Mouse (Mus musculus) G1E (cell line): Measurements from ENCODE around the gene Kiz.

Source experiments
- CTCF ChIP-seq: IDR thresholded peaks from 2 replicates; pipeline ENCODE4 v1.5.1; 2012; ENCODE audit warnings: low read depth, low read length, inconsistent platforms, mixed read lengths
- GATA1 ChIP-seq: IDR thresholded peaks from 2 replicates; pipeline ENCODE4 v1.6.1; 2012; ENCODE audit warnings: borderline replicate concordance, low read length, inconsistent platforms, mixed read lengths
- GATA2 ChIP-seq: IDR thresholded peaks from 2 replicates; pipeline ENCODE4 v1.6.1; 2012; ENCODE audit warnings: low read depth, low read length, inconsistent platforms, borderline replicate concordance
- POLR2AphosphoS5 ChIP-seq: IDR thresholded peaks from 2 replicates; pipeline ENCODE4 v1.6.1; 2012; ENCODE audit warnings: low read depth, low read length, inconsistent platforms; ENCODE audit not compliant: insufficient replicate concordance
- TAL1 ChIP-seq: conservative IDR thresholded peaks from 2 replicates; pipeline ENCODE4 v1.6.1; 2012; ENCODE audit warnings: low read depth, low read length, inconsistent platforms, mixed read lengths

- TF ChIP-seq CTCF (no peak), TAL1 (no peak), GATA1 (no peak), GATA2 (no peak), POLR2AphosphoS5 (no peak)
Observed at GRCm38 (mm10) chr2:146898977-146899376, 43.3 kb downstream of the Kiz start.
